In the genomic region with DNA sequence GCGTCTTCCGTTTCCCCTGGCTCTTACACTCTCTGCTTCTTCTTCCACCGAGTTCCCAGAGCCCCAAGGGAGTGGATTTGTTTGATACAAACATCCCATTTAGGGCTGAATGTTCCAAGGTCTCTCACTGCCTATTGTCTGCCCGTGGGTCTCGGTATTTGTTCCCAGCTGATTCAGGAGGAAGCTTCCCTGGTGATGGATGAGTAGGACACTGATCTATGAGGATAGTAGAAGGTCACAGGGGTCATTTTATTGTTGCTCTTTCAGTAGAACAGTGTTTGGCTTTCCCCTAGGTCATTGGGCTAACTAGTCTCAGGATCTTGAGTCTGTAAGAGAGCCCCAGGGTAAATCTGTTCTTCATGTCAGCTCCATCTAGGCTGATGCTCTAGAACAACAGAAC, we compare ENCODE assay signal across 33 mouse cellular contexts.
"Had no signal": no experiment of that assay in that cellular context is flagged by ENCODE, and none has a peak within 500 bp of the region (broad histone marks: within the 10 kb centered on the region; RNA-seq: fewer than 3 reads in every experiment).

No protein-coding gene starts in this region.

- DNase-seq: heart, postnatal 10 days; heart, postnatal 14 days; heart, postnatal 36 days; heart, postnatal 4 days; kidney, adult 11 months; kidney, adult 18-20 months; kidney, adult 2 months; kidney, adult 8-10 months; kidney, adult 9 months; kidney, postnatal 10 days; kidney, postnatal 14 days; kidney, postnatal 25 days; kidney, postnatal 36 days; kidney, postnatal 4 days; layer of hippocampus, adult 9-11 months; layer of hippocampus, postnatal 36 days had no signal

- H3K27me3 ChIP-seq: hindbrain, embryonic 12.5 days; hindbrain, embryonic 15.5 days; intestine, embryonic 15.5 days; kidney, embryonic 15.5 days had no signal

- H3K36me3 ChIP-seq: heart, embryonic 13.5 days; heart, embryonic 15.5 days; hindbrain, embryonic 10.5 days; hindbrain, embryonic 12.5 days; hindbrain, embryonic 13.5 days; hindbrain, embryonic 15.5 days; intestine, embryonic 15.5 days; kidney, embryonic 15.5 days had no signal

- H3K9me3 ChIP-seq: heart, embryonic 15.5 days; intestine, embryonic 15.5 days; kidney, embryonic 15.5 days had no signal

- ATAC-seq: hindbrain, embryonic 16.5 days; hindbrain, postnatal 0 days; inflammation-experienced regulatory T-cells, adult 6 months; intestine, embryonic 15.5 days; intestine, embryonic 16.5 days; intestine, postnatal 0 days had no signal

- H3K4me3 ChIP-seq: heart, embryonic 13.5 days; heart, embryonic 15.5 days; hindbrain, embryonic 10.5 days; hindbrain, embryonic 12.5 days; hindbrain, embryonic 13.5 days; hindbrain, embryonic 15.5 days; intestine, embryonic 15.5 days; kidney, embryonic 15.5 days; layer of hippocampus, adult 2 months; left cerebral cortex, adult 2 months had no signal

- H3K4me1 ChIP-seq: intestine, embryonic 15.5 days had no signal

- H3K4me2 ChIP-seq: heart, embryonic 13.5 days; heart, embryonic 15.5 days; hindbrain, embryonic 12.5 days; hindbrain, embryonic 13.5 days; hindbrain, embryonic 14.5 days; hindbrain, embryonic 15.5 days; intestine, embryonic 15.5 days; kidney, embryonic 15.5 days had no signal

- H3K9ac ChIP-seq: heart, embryonic 13.5 days; heart, embryonic 15.5 days; hindbrain, embryonic 12.5 days; hindbrain, embryonic 13.5 days; hindbrain, embryonic 14.5 days; hindbrain, embryonic 15.5 days; intestine, embryonic 15.5 days; kidney, embryonic 15.5 days had no signal

- H3K27ac ChIP-seq: heart, embryonic 13.5 days; heart, embryonic 15.5 days; hindbrain, embryonic 10.5 days; hindbrain, embryonic 12.5 days; hindbrain, embryonic 13.5 days; hindbrain, embryonic 14.5 days; hindbrain, embryonic 15.5 days; hindbrain, postnatal 0 days; intestine, embryonic 15.5 days; kidney, embryonic 15.5 days; kidney, postnatal 0 days; layer of hippocampus, adult 2 months; left cerebral cortex, adult 2 months had no signal
